Mouse (Mus musculus): ENCODE results near the gene C1qtnf4. TPM values are rescaled to one million over a fixed set of nuclear protein-coding genes. Genes with fewer than 3 reads are reported as not detected.

C1qtnf4 gene
- total and polyA plus RNA-seq, 3 experiments, result not detected

DNA sequence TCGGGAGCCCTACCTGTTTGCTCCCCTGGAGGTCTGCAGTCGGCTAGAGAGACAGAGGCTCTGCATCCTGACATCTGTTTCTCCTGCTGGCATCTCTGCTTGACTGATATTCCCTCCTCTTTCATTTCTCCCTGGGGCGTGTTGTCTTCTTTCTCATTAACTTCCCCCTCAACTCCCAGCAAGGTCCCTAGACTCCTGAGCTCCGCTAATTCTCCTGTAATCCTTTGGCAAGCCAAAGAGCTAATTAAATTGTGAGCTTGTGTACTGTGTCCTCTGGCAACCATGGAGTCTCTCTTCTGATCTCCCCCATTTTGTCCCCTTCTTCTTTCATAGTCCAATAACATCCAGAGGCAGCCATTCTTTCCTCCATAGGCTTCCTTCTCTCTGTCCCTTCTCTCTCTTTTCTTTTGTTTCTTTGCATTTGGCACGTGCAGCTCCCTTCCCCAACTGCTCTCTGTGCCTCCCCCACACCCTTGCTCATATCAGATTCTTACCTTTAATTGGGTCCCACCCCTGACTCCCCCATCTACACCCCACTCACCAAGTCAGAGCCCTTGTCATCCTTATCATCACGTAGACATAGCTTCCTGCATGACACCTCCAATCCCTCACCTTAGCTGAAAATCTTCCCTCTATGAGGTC, 5.4 kb upstream of the C1qtnf4 start:
- TF ChIP-seq USF2 (IDR thresholded peaks at IDR 0.05; ENCODE audit: borderline replicate concordance in 1 of 2, insufficient read depth in 1 of 2, low read depth in 1 of 2, low read length in 2 of 2) (no peak), TCF12 (IDR thresholded peaks at IDR 0.05; ENCODE audit: low read depth, low read length) (0 out of 2 replicates have a peak, but pooled peaks have one; percentile 15), NELFE (IDR thresholded peaks at IDR 0.05; ENCODE audit: low read depth, low read length) (no peak), UBTF (IDR thresholded peaks at IDR 0.05; ENCODE audit: borderline replicate concordance, insufficient read depth, low read depth, low read length) (no peak), JUND (IDR thresholded peaks at IDR 0.05; ENCODE audit: low read depth, low read length) (no peak), USF1 (IDR thresholded peaks at IDR 0.05; ENCODE audit: low read depth, low read length) (no peak), MYB (IDR thresholded peaks at IDR 0.05; ENCODE audit: low read depth, low read length) (no peak), RAD21 (IDR thresholded peaks at IDR 0.05; ENCODE audit: low read depth, low read length) (no peak), ETS1 (IDR thresholded peaks at IDR 0.05; ENCODE audit: low read depth, low read length) (0 out of 2 replicates have a peak, but pooled peaks have one; percentile 34), CHD1 (IDR thresholded peaks at IDR 0.05; ENCODE audit: low read depth, low read length) (no peak), SMC3 (IDR thresholded peaks at IDR 0.05; ENCODE audit: low read depth, low read length) (no peak), CTCF (IDR thresholded peaks at IDR 0.05 in 2 of 3, conservative IDR thresholded peaks at IDR 0.05 in 1 of 3; ENCODE audit: control insufficient read depth in 1 of 3, insufficient read depth in 1 of 3, low read depth in 2 of 3, low read length in 3 of 3, poor library complexity in 1 of 3, severe bottlenecking in 1 of 3) (no peak), CHD2 (IDR thresholded peaks at IDR 0.05; ENCODE audit: low read length) (no peak), KAT2A (conservative IDR thresholded peaks at IDR 0.05; ENCODE audit: low read depth, low read length) (no peak), SIN3A (IDR thresholded peaks at IDR 0.05; ENCODE audit: low read length) (peak; percentile 36), MEF2A (IDR thresholded peaks at IDR 0.05; ENCODE audit: extremely low read depth, insufficient replicate concordance, low read depth, low read length, poor library complexity, severe bottlenecking) (no peak), E2F4 (IDR thresholded peaks at IDR 0.05; ENCODE audit: borderline replicate concordance, low read depth, low read length) (no peak), ZC3H11A (IDR thresholded peaks at IDR 0.05; ENCODE audit: low read depth, low read length) (no peak), MAFK (IDR thresholded peaks at IDR 0.05; ENCODE audit: borderline replicate concordance, low read depth, low read length) (no peak), MYC (IDR thresholded peaks at IDR 0.05; ENCODE audit: low read depth, low read length) (0 out of 2 replicates have a peak, but pooled peaks have one; percentile 17), POLR2AphosphoS2 (IDR thresholded peaks at IDR 0.05; ENCODE audit: low read length) (no peak), MXI1 (IDR thresholded peaks at IDR 0.05; ENCODE audit: low read depth, low read length) (0 out of 2 replicates have a peak, but pooled peaks have one; percentile 27), MAZ (IDR thresholded peaks at IDR 0.05; ENCODE audit: low read depth, low read length) (no peak), RCOR1 (IDR thresholded peaks at IDR 0.05; ENCODE audit: low read depth, low read length) (no peak; the same call in 1 of the 2 replicates), POLR2A (IDR thresholded peaks at IDR 0.05; ENCODE audit: control insufficient read depth in 1 of 2, insufficient read depth in 1 of 2, low read depth in 1 of 2, low read length in 2 of 2, poor library complexity in 1 of 2) (no peak), GABPA (IDR thresholded peaks at IDR 0.05; ENCODE audit: low read depth, low read length) (no peak), TBP (IDR thresholded peaks at IDR 0.05; ENCODE audit: low read depth, low read length) (no peak), MAX (IDR thresholded peaks at IDR 0.05; ENCODE audit: low read length) (no peak), EP300 (IDR thresholded peaks at IDR 0.05; ENCODE audit: low read depth in 1 of 2, low read length in 2 of 2) (peak; percentile 27 to 47; a peak in 1 of 4 replicates), POLR2AphosphoS5 (IDR thresholded peaks at IDR 0.05; ENCODE audit: borderline replicate concordance, low read depth, low read length) (no peak), HCFC1 (IDR thresholded peaks at IDR 0.05; ENCODE audit: low read depth, low read length) (no peak), GATA1 (IDR thresholded peaks at IDR 0.05; ENCODE audit: low read depth, low read length) (peak; percentile 35; the same call in 1 of the 2 replicates), ELF1 (IDR thresholded peaks at IDR 0.05; ENCODE audit: low read depth, low read length) (no peak), BHLHE40 (IDR thresholded peaks at IDR 0.05; ENCODE audit: borderline replicate concordance, low read depth, low read length) (peak; percentile 93), TAL1 (IDR thresholded peaks at IDR 0.05; ENCODE audit: low read length) (no peak), ZNF384 (IDR thresholded peaks at IDR 0.05; ENCODE audit: low read depth, low read length) (no peak)
- Histone ChIP-seq H3K9ac (ENCODE audit: control insufficient read depth, low read depth, low read length, poor library complexity, severe bottlenecking) (peak overlapping the region; percentile 36), H3K79me2 (ENCODE audit: control insufficient read depth, insufficient read depth, low read length, poor library complexity) (no peaks in the 10 kb centered on the region), H3K4me1 (ENCODE audit: control insufficient read depth in 1 of 2, insufficient read depth in 2 of 2, low read length in 2 of 2) (peaks cover 9 to 33% of the 10 kb centered on the region in 2 experiments), H3K9me3 (replicated peaks; ENCODE audit: insufficient read depth, low read length) (no peaks in the 10 kb centered on the region), H3K36me3 (ENCODE audit: control insufficient read depth in 1 of 2, insufficient read depth in 2 of 2, low read length in 2 of 2) (peaks cover 0 to 16% of the 10 kb centered on the region in 2 experiments; a peak in 2 of 4 replicates), H3K27me3 (ENCODE audit: control insufficient read depth in 1 of 2, insufficient read depth in 2 of 2, low read length in 2 of 2) (no peaks in the 10 kb centered on the region), H3K4me3 (ENCODE audit: control insufficient read depth in 1 of 2, insufficient read depth in 1 of 2, low read depth in 2 of 2, low read length in 2 of 2) (no peak overlapping the region; a peak in 1 of 4 replicates), H3K27ac (ENCODE audit: control insufficient read depth, low read depth, low read length) (peak overlapping the region; percentile 43)
- peak; percentile 49 for DNase-seq (ENCODE audit: low read depth, low spot score)

All from MEL (cell line).